Mouse (Mus musculus) intestine, embryonic 14.5 days (tissue): ENCODE measurements around the gene Ifih1. TPM values are rescaled to one million over a fixed set of nuclear protein-coding genes. Genes with fewer than 3 reads are reported as not detected.

Experiments
- ATAC-seq: fragments of 200-750 bp; cut with Nextera tagmentation; replicated peaks from 2 replicates; pipeline ENCODE4 v1.8.0; 2017; ENCODE audit warnings: low read depth, moderate number of reproducible peaks, moderate TSS enrichment, moderate library complexity; ENCODE audit not compliant: low FRiP score, low TSS enrichment
- DNase-seq: peaks from one replicate; pipeline ENCODE4 v3.0.0-alpha.2; 2018; ENCODE audit warnings: low spot score
- H3K27ac ChIP-seq: fragments of 300-500 bp; sonication (generic); 2 replicates; pipeline ENCODE4 v1.5.1; 2014; ENCODE audit warnings: low read depth, mild to moderate bottlenecking, control low read depth
- H3K27me3 ChIP-seq: fragments of 300-500 bp; sonication (generic); replicated peaks from 2 replicates; pipeline ENCODE4 v1.6.1; 2014; ENCODE audit warnings: low read length, control low read depth; ENCODE audit not compliant: control insufficient read depth, insufficient read depth
- H3K36me3 ChIP-seq: fragments of 300-500 bp; sonication (generic); 2 replicates; pipeline ENCODE4 v1.6.1; 2014; ENCODE audit warnings: low read length, control low read depth; ENCODE audit not compliant: control insufficient read depth, insufficient read depth
- H3K4me1 ChIP-seq: fragments of 300-500 bp; sonication (generic); replicated peaks from 2 replicates; pipeline ENCODE4 v1.6.1; 2014; ENCODE audit warnings: low read length, control low read depth, mixed read lengths; ENCODE audit not compliant: control insufficient read depth, insufficient read depth
- H3K4me2 ChIP-seq: fragments of 300-500 bp; sonication (generic); 2 replicates; pipeline ENCODE4 v1.6.1; 2014; ENCODE audit warnings: low read length
- H3K4me3 ChIP-seq: fragments of 300-500 bp; sonication (generic); 2 replicates; pipeline ENCODE4 v1.5.1; 2014; ENCODE audit warnings: low read depth, low read length, control low read depth, mixed read lengths
- H3K9ac ChIP-seq: fragments of 300-500 bp; sonication (generic); 2 replicates; pipeline ENCODE4 v1.6.1; 2014; ENCODE audit warnings: mild to moderate bottlenecking, low read length
- H3K9me3 ChIP-seq: fragments of 300-500 bp; sonication (generic); 2 replicates; pipeline ENCODE4 v1.6.1; 2016; ENCODE audit warnings: low read length, control low read depth; ENCODE audit not compliant: control insufficient read depth
- WGBS: fragments of 180-500 bp; shearing (Covaris S2); extraction: QIAGEN DNeasy Blood & Tissue Kit; methylation state at CpG from one replicate; pipeline ENCODE4 v1.1.7; 2014; 5-methylcytosine and 5-hydroxymethylcytosine counted together
- polyA plus RNA-seq: library from polyadenylated mRNA; unstranded; fragments of >200 nt; fragmentation: Nextera tagmentation; extraction: Ambion mirVana; gene quantifications from 2 replicates; pipeline ENCODE4 v1.2.1, GENCODE M21; 2014

Gene Ifih1
- polyA plus RNA-seq, 1 experiment from 2014 or later, result 5.5 TPM

GRCm38 (mm10) chr2:62557417-62557816 is 88.6 kb downstream of the Ifih1 start:
- Histone ChIP-seq H3K4me3 (no peak overlapping the region), H3K36me3 (no peaks in the 10 kb centered on the region), H3K9ac (no peak overlapping the region), H3K9me3 (no peaks in the 10 kb centered on the region), H3K27ac (no peak overlapping the region), H3K4me2 (no peak overlapping the region), H3K27me3 (no peaks in the 10 kb centered on the region), H3K4me1 (no peaks in the 10 kb centered on the region)
- ATAC-seq (no peak), DNase-seq (no peak)
- WGBS, result 77% methylated on average over 2 of the region's 2 CpGs

GRCm38 (mm10) chr2:62556349-62556748 is 89.7 kb downstream of the Ifih1 start:
- DNase-seq (no peak), ATAC-seq (no peak)
- Histone ChIP-seq H3K9ac (no peak overlapping the region), H3K4me2 (no peak overlapping the region), H3K9me3 (no peaks in the 10 kb centered on the region), H3K36me3 (no peaks in the 10 kb centered on the region), H3K4me1 (no peaks in the 10 kb centered on the region), H3K27me3 (no peaks in the 10 kb centered on the region), H3K27ac (no peak overlapping the region), H3K4me3 (no peak overlapping the region)
- WGBS, result 89% methylated on average over 9 of the region's 9 CpGs

- Histone ChIP-seq H3K4me3 (no peak overlapping the region), H3K36me3 (no peaks in the 10 kb centered on the region), H3K4me2 (no peak overlapping the region), H3K27me3 (no peaks in the 10 kb centered on the region), H3K4me1 (no peaks in the 10 kb centered on the region), H3K27ac (no peak overlapping the region), H3K9me3 (no peaks in the 10 kb centered on the region), H3K9ac (no peak overlapping the region)
- no peak for DNase-seq
- no peak for ATAC-seq
- whole genome bisulfite sequencing, result 81% methylated on average over 3 of the region's 3 CpGs
These were observed 96.4 kb downstream of the Ifih1 start for GRCm38 (mm10) chr2:62549659-62550058.

GRCm38 (mm10) chr2:62549131-62549530 is 96.9 kb downstream of the Ifih1 start:
- DNase-seq, result no peak
- 80% methylated on average over 4 of the region's 4 CpGs for WGBS

GRCm38 (mm10) chr2:62548104-62548503 is 98.0 kb downstream of the Ifih1 start:
- no peak for ATAC-seq
- Histone ChIP-seq H3K4me2 (no peak overlapping the region), H3K36me3 (no peaks in the 10 kb centered on the region), H3K9ac (no peak overlapping the region), H3K9me3 (no peaks in the 10 kb centered on the region), H3K4me3 (no peak overlapping the region), H3K27ac (no peak overlapping the region), H3K4me1 (no peaks in the 10 kb centered on the region), H3K27me3 (no peaks in the 10 kb centered on the region)
- no peak for DNase-seq
- 94% methylated on average over 5 of the region's 5 CpGs for WGBS

More at GRCm38 (mm10) chr2:62549131-62549530, 96.9 kb downstream of the Ifih1 start:
- H3K27me3 ChIP-seq, result no peaks in the 10 kb centered on the region
- no peaks in the 10 kb centered on the region for H3K36me3 ChIP-seq
- H3K27ac ChIP-seq, result no peak overlapping the region
- H3K4me2 ChIP-seq, result no peak overlapping the region
- no peaks in the 10 kb centered on the region for H3K4me1 ChIP-seq
- H3K9me3 ChIP-seq, result no peaks in the 10 kb centered on the region
- no peak overlapping the region for H3K4me3 ChIP-seq
- no peak for ATAC-seq
- no peak overlapping the region for H3K9ac ChIP-seq

Other genes with a start within 250 kb of the Ifih1 start
- gene Dpp4, start 234.0 kb downstream of the Ifih1 start, polyA plus RNA-seq, result 69.2 and 69.8 TPM in 2 replicates
- gene Gcg, start 162.6 kb downstream of the Ifih1 start, polyA plus RNA-seq, result 0.58 and 22.4 TPM in 2 replicates
- gene Fap, start 72.2 kb downstream of the Ifih1 start, polyA plus RNA-seq, result 14.2 and 16.5 TPM in 2 replicates
- 8.8 and 12.2 TPM in 2 replicates for gene Gca, start 18.0 kb upstream of the Ifih1 start, polyA plus RNA-seq